Mouse (Mus musculus): Measurements from ENCODE around the gene Slc51b. TPM values are rescaled to one million over a fixed set of nuclear protein-coding genes. Genes with fewer than 3 reads are reported as not detected.

Gene Slc51b
- polyA plus RNA-seq (2012; rRNA removed): 6.6 and 13.6 TPM in 2 replicates

DNA sequence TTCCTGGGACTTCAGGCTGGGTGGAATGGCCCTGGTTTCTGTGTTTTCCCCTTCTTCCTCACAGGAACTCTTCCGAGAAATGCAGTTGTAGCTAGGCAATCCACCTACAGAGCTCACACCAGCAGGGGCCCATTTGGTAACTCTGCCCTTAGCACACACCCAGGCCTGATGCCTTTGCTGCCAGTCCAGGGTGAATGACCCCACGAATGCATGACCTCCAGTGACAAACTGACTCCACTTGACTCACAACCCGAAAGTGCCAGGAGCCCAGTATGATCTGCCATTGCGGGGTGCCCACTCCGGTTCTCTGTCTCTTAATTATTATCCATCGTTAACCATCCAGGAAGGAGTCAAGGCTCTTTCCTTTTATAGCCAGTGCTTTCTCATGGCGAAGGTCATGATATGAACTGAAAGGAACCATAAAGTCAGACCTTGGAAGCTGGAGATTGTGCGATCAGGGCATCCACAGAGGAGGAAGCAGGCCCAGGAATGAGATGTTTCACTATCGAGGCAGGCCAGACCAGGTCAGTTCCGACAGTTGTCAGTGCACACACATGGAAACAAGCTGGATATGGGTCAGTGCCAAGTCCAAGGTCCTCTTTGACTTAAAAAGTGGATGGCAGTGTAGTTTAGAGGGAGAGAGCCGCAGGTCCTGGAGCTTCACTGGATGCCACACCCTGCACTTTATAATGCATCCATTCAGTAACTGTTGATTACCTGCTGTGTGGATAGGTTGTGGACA lies at the start of gene Slc51b:
TSS of gene Slc51b (minus strand) at position 196 of the 742 bp plus-strand sequence.
- H3K27ac ChIP-seq (ENCODE audit: insufficient read depth, low read depth, low read length): peak within 1 kb of the TSS; percentile 98
- no peaks in the 10 kb centered on the region for H3K27me3 ChIP-seq (ENCODE audit: control insufficient read depth, insufficient read depth, low read length)
- H3K4me1 ChIP-seq (ENCODE audit: control insufficient read depth, insufficient read depth, insufficient read length, low read length): peaks cover 20% of the 10 kb centered on the region; the same call in 1 of the 2 replicates
- H3K36me3 ChIP-seq (ENCODE audit: control insufficient read depth, insufficient read depth, low read length): peaks cover 3% of the 10 kb centered on the region; the same call in 1 of the 2 replicates
- H3K4me3 ChIP-seq (ENCODE audit: low read depth, low read length): peak within 1 kb of the TSS; percentile 67
- TF ChIP-seq POLR2A (IDR thresholded peaks at IDR 0.05; ENCODE audit: low read depth, low read length) (peak; percentile 54; the same call in 1 of the 2 replicates), CTCF (IDR thresholded peaks at IDR 0.05; ENCODE audit: extremely low read depth, insufficient read length, insufficient replicate concordance, low read depth, low read length) (no peak)
- 25% methylated on average over 11 of the region's 11 CpGs for WGBS

DNA sequence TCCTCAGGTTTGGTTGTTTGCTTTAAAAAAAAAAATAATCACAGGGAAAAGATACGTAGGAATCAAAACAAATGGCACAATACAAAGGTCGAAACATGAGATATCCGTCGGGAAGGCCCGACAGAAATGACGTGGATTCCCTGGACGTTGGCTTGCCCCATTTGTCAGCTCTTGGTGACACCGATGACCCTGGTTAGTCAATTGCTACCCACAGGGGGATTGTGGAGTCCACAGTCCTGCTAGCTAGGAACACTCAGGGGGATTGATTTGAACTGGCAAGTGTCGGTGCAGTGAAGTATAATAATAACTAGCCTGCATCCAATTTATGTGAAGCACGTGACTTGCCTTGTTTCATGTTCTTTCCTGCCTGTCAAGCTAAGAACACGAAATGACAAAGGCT lies 44.9 kb upstream of the Slc51b start:
- WGBS: 76% methylated on average over 11 of the region's 11 CpGs
- peaks cover 33% of the 10 kb centered on the region for H3K36me3 ChIP-seq (ENCODE audit: control insufficient read depth, insufficient read depth, low read length)
- H3K27ac ChIP-seq (ENCODE audit: insufficient read depth, low read depth, low read length): no peak overlapping the region
- TF ChIP-seq CTCF (IDR thresholded peaks at IDR 0.05; ENCODE audit: extremely low read depth, insufficient read length, insufficient replicate concordance, low read depth, low read length) (no peak), POLR2A (IDR thresholded peaks at IDR 0.05; ENCODE audit: low read depth, low read length) (no peak)
- H3K4me3 ChIP-seq (ENCODE audit: low read depth, low read length): no peak overlapping the region
- H3K4me1 ChIP-seq (ENCODE audit: control insufficient read depth, insufficient read depth, insufficient read length, low read length): peaks cover 6% of the 10 kb centered on the region; the same call in 1 of the 2 replicates
- H3K27me3 ChIP-seq (ENCODE audit: control insufficient read depth, insufficient read depth, low read length): no peaks in the 10 kb centered on the region

DNA sequence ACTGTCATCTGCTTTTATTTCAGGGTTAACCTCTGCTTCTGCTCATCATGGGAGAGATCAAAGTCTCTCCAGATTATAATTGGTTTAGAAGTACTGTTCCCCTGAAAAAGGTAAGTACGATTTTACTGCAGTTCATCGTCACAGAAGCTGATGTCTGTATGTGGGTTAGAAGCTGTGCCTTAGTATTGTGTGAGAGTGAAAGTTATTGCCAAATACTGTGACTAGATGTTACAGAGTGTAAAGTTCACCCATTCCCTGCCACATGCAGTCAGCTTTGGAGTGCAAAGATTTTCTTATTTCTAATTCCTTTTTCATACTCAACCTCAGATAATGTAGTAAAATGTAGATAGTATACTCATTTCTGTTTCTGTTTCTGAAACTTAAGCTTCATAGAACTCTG lies 42.5 kb upstream of the Slc51b start:
- WGBS: 79% methylated on average over 2 of the region's 2 CpGs
- Histone ChIP-seq H3K4me3 (ENCODE audit: low read depth, low read length) (no peak overlapping the region), H3K27ac (ENCODE audit: insufficient read depth, low read depth, low read length) (no peak overlapping the region), H3K27me3 (ENCODE audit: control insufficient read depth, insufficient read depth, low read length) (no peaks in the 10 kb centered on the region), H3K4me1 (ENCODE audit: control insufficient read depth, insufficient read depth, insufficient read length, low read length) (peaks cover 7% of the 10 kb centered on the region; the same call in 1 of the 2 replicates), H3K36me3 (ENCODE audit: control insufficient read depth, insufficient read depth, low read length) (peaks cover 21% of the 10 kb centered on the region)
- no peak for TF ChIP-seq POLR2A (IDR thresholded peaks at IDR 0.05; ENCODE audit: low read depth, low read length)
- TF ChIP-seq CTCF (IDR thresholded peaks at IDR 0.05; ENCODE audit: extremely low read depth, insufficient read length, insufficient replicate concordance, low read depth, low read length): no peak

DNA sequence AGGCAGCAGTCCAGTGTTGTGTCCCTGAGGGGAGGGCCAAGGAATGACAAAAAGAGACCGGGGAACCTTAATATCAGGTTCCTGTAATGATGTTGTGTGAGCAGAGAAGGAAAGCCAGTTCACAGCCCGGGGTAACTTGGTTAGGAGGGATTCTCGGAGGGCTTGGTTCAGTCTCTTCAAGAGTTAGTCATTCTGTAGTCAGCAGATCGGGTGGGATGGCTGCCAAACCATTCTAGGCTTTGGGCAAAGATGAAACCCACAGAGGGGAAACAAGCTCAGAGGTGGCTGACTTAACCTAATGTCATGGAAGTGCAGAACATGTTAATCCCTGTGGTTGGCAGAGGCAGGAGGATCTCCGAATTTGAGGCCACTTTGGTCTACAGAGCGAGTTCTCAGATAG lies 41.4 kb upstream of the Slc51b start:
- Histone ChIP-seq H3K27me3 (ENCODE audit: control insufficient read depth, insufficient read depth, low read length) (no peaks in the 10 kb centered on the region), H3K4me1 (ENCODE audit: control insufficient read depth, insufficient read depth, insufficient read length, low read length) (peaks cover 7% of the 10 kb centered on the region; the same call in 1 of the 2 replicates), H3K4me3 (ENCODE audit: low read depth, low read length) (no peak overlapping the region), H3K36me3 (ENCODE audit: control insufficient read depth, insufficient read depth, low read length) (peaks cover 13% of the 10 kb centered on the region), H3K27ac (ENCODE audit: insufficient read depth, low read depth, low read length) (no peak overlapping the region)
- WGBS: 86% methylated on average over 6 of the region's 6 CpGs
- no peak for TF ChIP-seq CTCF (IDR thresholded peaks at IDR 0.05; ENCODE audit: extremely low read depth, insufficient read length, insufficient replicate concordance, low read depth, low read length)
- no peak for TF ChIP-seq POLR2A (IDR thresholded peaks at IDR 0.05; ENCODE audit: low read depth, low read length)

DNA sequence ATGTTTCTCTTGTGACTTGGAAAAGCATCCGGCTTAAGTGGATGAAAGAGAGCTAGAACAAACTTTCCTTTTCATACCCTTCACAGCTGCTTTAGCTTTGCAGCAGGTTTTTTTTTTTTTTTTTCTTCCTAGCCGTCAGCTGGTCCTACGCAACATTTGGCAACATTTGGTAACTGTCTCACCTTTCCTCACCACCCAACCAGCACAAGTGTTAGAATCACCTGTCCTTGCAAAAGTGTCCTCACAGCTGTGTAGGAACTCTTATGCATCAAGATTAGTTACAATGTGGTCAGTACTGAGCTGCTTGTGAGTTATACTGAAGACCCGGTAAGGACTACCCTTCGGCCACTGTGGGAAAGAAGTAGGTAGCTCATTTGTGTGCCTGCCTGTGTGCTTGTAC lies 39.8 kb upstream of the Slc51b start:
- TF ChIP-seq POLR2A (IDR thresholded peaks at IDR 0.05; ENCODE audit: low read depth, low read length) (no peak), CTCF (IDR thresholded peaks at IDR 0.05; ENCODE audit: extremely low read depth, insufficient read length, insufficient replicate concordance, low read depth, low read length) (no peak)
- WGBS: 77% methylated on average over 5 of the region's 5 CpGs
- H3K4me3 ChIP-seq (ENCODE audit: low read depth, low read length): no peak overlapping the region
- no peaks in the 10 kb centered on the region for H3K27me3 ChIP-seq (ENCODE audit: control insufficient read depth, insufficient read depth, low read length)
- peaks cover 12% of the 10 kb centered on the region for H3K36me3 ChIP-seq (ENCODE audit: control insufficient read depth, insufficient read depth, low read length)
- peaks cover 7% of the 10 kb centered on the region; the same call in 1 of the 2 replicates for H3K4me1 ChIP-seq (ENCODE audit: control insufficient read depth, insufficient read depth, insufficient read length, low read length)
- H3K27ac ChIP-seq (ENCODE audit: insufficient read depth, low read depth, low read length): no peak overlapping the region

DNA sequence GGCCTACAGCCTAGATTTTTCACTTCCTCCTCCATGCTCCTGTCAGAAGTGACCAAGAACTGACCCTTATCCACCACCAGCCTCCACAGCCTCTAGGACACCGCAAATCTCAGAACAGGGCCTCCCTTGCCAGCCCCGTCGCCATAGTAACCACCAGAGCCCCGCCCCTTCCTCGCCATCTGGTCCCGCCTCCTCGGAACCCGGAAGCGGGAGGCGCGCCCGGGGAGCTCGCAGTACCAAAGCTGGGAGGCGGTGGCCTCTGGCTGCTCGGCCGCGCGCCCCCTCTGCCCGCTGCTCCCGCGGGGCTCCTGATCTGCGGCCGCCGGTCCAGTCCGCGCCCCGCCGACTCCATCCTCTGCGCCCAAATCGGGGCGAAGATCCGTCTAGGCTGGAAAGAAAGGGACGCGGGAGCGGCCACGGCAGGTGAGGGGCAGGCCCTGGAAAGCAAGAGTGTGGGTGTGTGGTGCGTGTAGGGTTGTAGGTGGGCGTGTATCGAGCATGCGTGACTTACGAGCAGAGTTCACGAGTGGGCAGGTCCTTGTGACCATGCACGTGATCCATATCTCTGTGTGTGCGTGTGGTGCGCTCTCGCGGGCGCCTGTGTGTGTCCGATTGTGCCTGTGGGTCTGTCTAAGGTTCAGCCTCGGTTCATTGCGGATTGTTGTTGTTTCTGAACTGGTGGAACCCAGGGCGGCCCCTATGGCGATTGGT lies 38.1 kb upstream of the Slc51b start, which contains the start of gene Spg21:
TSS of gene Spg21 (plus strand) at position 216 of the 711 bp plus-strand sequence.
- Histone ChIP-seq H3K36me3 (ENCODE audit: control insufficient read depth, insufficient read depth, low read length) (peaks cover 4% of the 10 kb centered on the region), H3K4me1 (ENCODE audit: control insufficient read depth, insufficient read depth, insufficient read length, low read length) (peaks cover 7% of the 10 kb centered on the region; the same call in 1 of the 2 replicates), H3K4me3 (ENCODE audit: low read depth, low read length) (peak within 1 kb of the TSS; percentile 88), H3K27me3 (ENCODE audit: control insufficient read depth, insufficient read depth, low read length) (no peaks in the 10 kb centered on the region), H3K27ac (ENCODE audit: insufficient read depth, low read depth, low read length) (peak within 1 kb of the TSS; percentile 70)
- WGBS: under 1% methylated on average over 53 of the region's 53 CpGs
- TF ChIP-seq CTCF (IDR thresholded peaks at IDR 0.05; ENCODE audit: extremely low read depth, insufficient read length, insufficient replicate concordance, low read depth, low read length) (no peak), POLR2A (IDR thresholded peaks at IDR 0.05; ENCODE audit: low read depth, low read length) (peak; percentile 41; the same call in 1 of the 2 replicates)

DNA sequence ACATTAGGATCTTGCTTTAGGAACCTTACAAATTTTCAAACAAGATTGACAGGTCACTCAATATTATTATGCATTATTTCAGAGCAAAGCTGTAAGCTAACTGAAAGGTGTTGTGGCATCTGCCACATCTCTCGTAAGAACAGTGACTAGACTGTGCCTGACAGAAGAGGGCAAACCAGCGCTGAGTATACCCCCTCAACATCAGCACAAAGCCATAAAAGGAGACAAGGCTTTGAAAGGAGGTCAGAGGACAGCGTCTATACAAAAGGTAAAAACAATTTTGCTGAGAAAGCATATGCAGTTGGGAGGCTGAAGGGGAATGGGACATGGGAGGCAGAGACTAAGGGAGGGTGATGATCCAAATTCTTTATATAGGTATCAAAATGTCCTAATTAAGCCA lies 37.4 kb upstream of the Slc51b start:
- Histone ChIP-seq H3K4me1 (ENCODE audit: control insufficient read depth, insufficient read depth, insufficient read length, low read length) (peaks cover 7% of the 10 kb centered on the region; the same call in 1 of the 2 replicates), H3K27me3 (ENCODE audit: control insufficient read depth, insufficient read depth, low read length) (no peaks in the 10 kb centered on the region), H3K4me3 (ENCODE audit: low read depth, low read length) (no peak overlapping the region), H3K27ac (ENCODE audit: insufficient read depth, low read depth, low read length) (no peak overlapping the region), H3K36me3 (ENCODE audit: control insufficient read depth, insufficient read depth, low read length) (no peaks in the 10 kb centered on the region)
- WGBS: 63% methylated on average over 3 of the region's 3 CpGs
- TF ChIP-seq POLR2A (IDR thresholded peaks at IDR 0.05; ENCODE audit: low read depth, low read length) (no peak), CTCF (IDR thresholded peaks at IDR 0.05; ENCODE audit: extremely low read depth, insufficient read length, insufficient replicate concordance, low read depth, low read length) (no peak)
